11 mouse cellular contexts compared by ENCODE assay signal in the genomic region with DNA sequence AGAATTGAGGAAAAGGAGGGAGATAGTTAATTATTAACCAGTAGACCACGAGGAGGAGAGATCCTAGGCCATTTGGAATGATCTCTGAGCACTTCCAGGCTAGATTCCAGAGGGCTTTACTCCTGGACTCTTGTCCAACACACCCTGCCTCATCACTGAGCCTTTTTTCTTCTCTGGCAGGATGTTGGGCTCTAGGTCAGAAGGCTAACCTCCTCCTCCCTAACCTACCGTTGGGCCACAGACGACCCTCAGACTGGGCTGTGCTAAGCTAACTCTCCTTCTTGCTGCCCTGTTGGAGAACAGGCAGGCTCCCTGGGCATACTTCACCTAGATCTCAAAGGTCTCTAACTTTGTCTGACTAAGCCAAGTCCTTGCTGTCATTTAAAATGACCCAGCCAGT.
DNase-seq lines count a peak whose midpoint lies in the region.
"Had no signal": no experiment of that assay in that cellular context is flagged by ENCODE, and none has a peak within 500 bp of the region (broad histone marks: within the 10 kb centered on the region; RNA-seq: fewer than 3 reads in every experiment).

No protein-coding gene starts in this region.

- peak; percentile 25 for DNase-seq in lung, postnatal 10 days
- no peak for DNase-seq in lung, postnatal 4 days
- DNase-seq in kidney, adult 18-20 months, result peak; percentile 46
- peak; percentile 73 to 83 for DNase-seq in kidney, postnatal 25 days
- peak; percentile 50 for DNase-seq in yolk sac, embryonic 10.5 days (ENCODE audit: low spot score)
- DNase-seq in ovary, postnatal 14 days (ENCODE audit: low spot score), result no peak
- no peak for DNase-seq in spleen, postnatal 36 days (ENCODE audit: low spot score in 2 of 2)
- DNase-seq: cerebellum, postnatal 25 days; forebrain, postnatal 0 days; heart, adult 2 months; heart, postnatal 4 days had no signal

Comparison
In these comparisons a context has a peak if more than half of its experiments do, and no peak if none do; other contexts are left out.
1. DNase-seq: peak in lung, postnatal 10 days (single experiment), kidney, adult 18-20 months (single experiment), kidney, postnatal 25 days (2 of 2) and yolk sac, embryonic 10.5 days (single experiment); none in lung, postnatal 4 days (0 of 2), ovary, postnatal 14 days (single experiment) and spleen, postnatal 36 days (0 of 2).